Mouse (Mus musculus) ES-E14 (cell line): ENCODE measurements around the gene Sgk2. TPM values are rescaled to one million over a fixed set of nuclear protein-coding genes. Genes with fewer than 3 reads are reported as not detected.
A peak's percentile ranks its signal among the peaks of the same experiment; 100 is the strongest.
"Not testable (repeated sequence)": the region's sequence is repeated elsewhere in the genome, so short reads cannot be mapped to it uniquely, and the experiment has no call there.

Source experiments
- DNase-seq: peaks from one replicate; pipeline ENCODE4 v3.0.0-alpha.2; 2013; ENCODE audit warnings: low read depth, low spot score
- H3K27ac ChIP-seq: 2 replicates; pipeline ENCODE4 v1.5.1; 2012; ENCODE audit warnings: low read depth, mild to moderate bottlenecking, low read length, moderate library complexity, mixed read lengths; ENCODE audit not compliant: poor library complexity, insufficient read depth, severe bottlenecking
- H3K36me3 ChIP-seq: 2 replicates; pipeline ENCODE4 v1.6.1; 2012; ENCODE audit warnings: mild to moderate bottlenecking, low read length, moderate library complexity, mixed read lengths; ENCODE audit not compliant: control insufficient read depth, poor library complexity, insufficient read depth, severe bottlenecking
- H3K4me1 ChIP-seq, 2 experiments: fragments of 150-350 bp in 1 of 2; sonication (generic) in 1 of 2; 2 replicates each; pipeline ENCODE4 v1.6.1; 2012; ENCODE audit warnings: low read length in 2 of 2, mild to moderate bottlenecking in 1 of 2, mixed read lengths in 1 of 2; ENCODE audit not compliant: control insufficient read depth in 2 of 2, insufficient read depth in 2 of 2, poor library complexity in 1 of 2
- H3K4me3 ChIP-seq, 2 experiments: fragments of 150-350 bp in 1 of 2; sonication (generic) in 1 of 2; 2 replicates each; pipeline ENCODE4 v1.5.1; 2012; ENCODE audit warnings: low read length in 2 of 2, low read depth in 1 of 2, mild to moderate bottlenecking in 1 of 2, mixed read lengths in 1 of 2; ENCODE audit not compliant: insufficient read depth in 1 of 2, poor library complexity in 1 of 2, severe bottlenecking in 1 of 2
- H3K9ac ChIP-seq: 2 replicates; pipeline ENCODE4 v1.6.1; 2012; ENCODE audit warnings: low read depth, mild to moderate bottlenecking, low read length, mixed read lengths; ENCODE audit not compliant: poor library complexity, insufficient read depth, severe bottlenecking
- H3K9me3 ChIP-seq: fragments of 150-350 bp; sonication (generic); 2 replicates; pipeline ENCODE4 v1.6.1; 2012; ENCODE audit warnings: low read depth, mild to moderate bottlenecking, low read length; ENCODE audit not compliant: control insufficient read depth, insufficient read depth
- CHD2 ChIP-seq: IDR thresholded peaks from 2 replicates; pipeline ENCODE4 v1.6.1; 2014; ENCODE audit warnings: mild to moderate bottlenecking, low read depth, low read length, inconsistent platforms
- HCFC1 ChIP-seq: IDR thresholded peaks from 2 replicates; pipeline ENCODE4 v1.6.1; 2012; ENCODE audit warnings: low read length, inconsistent platforms, borderline replicate concordance; ENCODE audit not compliant: insufficient read depth
- MAFK ChIP-seq: IDR thresholded peaks from 2 replicates; pipeline ENCODE4 v1.6.1; 2014; ENCODE audit warnings: mild to moderate bottlenecking, low read depth, low read length, inconsistent platforms; ENCODE audit not compliant: insufficient read depth
- ZC3H11A ChIP-seq: IDR thresholded peaks from 2 replicates; pipeline ENCODE4 v1.6.1; 2012; ENCODE audit warnings: low read depth, mild to moderate bottlenecking, inconsistent platforms, low read length, borderline replicate concordance
- ZNF384 ChIP-seq: IDR thresholded peaks from 2 replicates; pipeline ENCODE4 v1.6.1; 2012; ENCODE audit warnings: low read depth, low read length, inconsistent platforms
- in situ Hi-C, 2 experiments: fragments of 600-800 bp; cut with MboI; formaldehyde crosslinking; loops; one replicate each; pipeline ENCODE4 v1.15.1; 2025; ENCODE audit warnings: low sequenced_read_pairs in 2 of 2, inconsistent platforms in 1 of 2; ENCODE audit not compliant: unreplicated experiment in 2 of 2
- total RNA-seq: library from RNA; depleted of rRNA; stranded (reverse); fragments of 300-350 nt; gene quantifications from 2 replicates; pipeline ENCODE4 v1.2.3, GENCODE M21; 2012

The Sgk2 gene
- total RNA-seq, 1 experiment, result 1.8 TPM

DNA sequence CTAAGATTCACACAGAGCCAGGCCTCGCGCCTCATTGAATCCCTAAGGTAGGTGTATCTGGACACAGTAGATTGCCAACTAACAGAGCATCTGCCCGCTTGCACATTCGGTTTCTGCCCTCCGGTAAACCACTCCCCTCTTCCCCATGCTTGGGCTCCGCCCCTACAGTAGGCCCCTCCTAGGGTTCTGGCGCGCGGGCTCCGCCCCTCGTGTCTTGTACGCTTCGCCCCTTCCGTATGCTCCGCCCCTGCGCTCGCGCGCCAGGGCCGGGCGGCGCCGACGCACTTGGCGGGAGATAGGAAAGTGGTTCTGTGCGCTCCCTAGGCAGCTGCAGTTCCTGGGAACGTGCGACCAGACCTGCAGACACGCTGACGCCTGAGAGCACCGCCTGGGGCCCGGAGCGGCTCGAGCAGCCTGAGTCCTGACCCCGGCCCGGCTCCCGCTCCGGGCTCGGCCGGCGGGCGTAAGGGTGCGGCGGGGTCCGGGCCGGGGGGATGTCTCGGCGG, 67.3 kb downstream of the Sgk2 start, which contains the start of gene Mybl2:
Gene Mybl2, plus strand, starts transcription at position 353 of the 506 bp plus-strand sequence.
- Histone ChIP-seq H3K4me1 (peaks cover 5 to 6% of the 10 kb centered on the region in 2 experiments), H3K36me3 (peaks cover 13% of the 10 kb centered on the region), H3K9me3 (no peaks in the 10 kb centered on the region), H3K27ac (peak within 1 kb of the TSS; percentile 96), H3K4me3 (peak within 1 kb of the TSS; percentile 94 to 97), H3K9ac (peak within 1 kb of the TSS; percentile 98)
- in situ Hi-C loops, result no loop called here
- TF ChIP-seq HCFC1 (peak; percentile 56; the same call in 1 of the 2 replicates), CHD2 (no peak)
- DNase-seq, result peak; percentile 96

DNA sequence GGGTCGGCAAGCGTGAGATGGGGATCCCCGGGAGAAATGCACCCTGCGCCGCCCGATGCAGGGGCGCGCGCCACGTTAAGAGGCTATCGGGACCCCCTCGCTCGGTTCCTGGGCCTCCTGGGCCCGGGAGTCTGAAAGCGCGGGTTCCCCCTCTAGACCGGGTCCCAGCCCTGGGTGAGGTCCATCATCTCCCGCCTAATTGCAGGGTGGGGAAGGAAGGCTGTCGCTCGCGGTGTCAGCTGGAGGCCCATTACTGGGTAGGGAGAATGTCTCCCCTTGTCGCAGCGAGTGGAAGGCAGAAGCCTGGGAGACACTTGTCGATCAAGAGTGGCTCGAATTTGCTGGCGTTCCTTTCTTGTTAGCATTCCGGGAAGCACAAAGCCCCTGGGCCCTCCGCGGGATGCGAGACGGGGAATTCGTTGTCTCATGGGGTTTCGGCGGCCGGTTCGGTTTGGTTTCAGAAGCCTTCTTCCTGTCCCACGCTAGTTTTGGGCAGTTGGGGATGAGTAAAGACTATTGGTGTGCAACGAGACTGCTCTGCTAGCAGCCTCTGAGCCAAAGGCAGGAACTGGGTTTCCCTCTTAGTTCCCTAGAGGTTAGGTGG, 67.9 kb downstream of the Sgk2 start:
- H3K9ac ChIP-seq, result peak overlapping the region; percentile 98
- H3K4me1 ChIP-seq, result peaks cover 5 to 7% of the 10 kb centered on the region in 2 experiments
- peak overlapping the region; percentile 94 to 97 for H3K4me3 ChIP-seq
- H3K36me3 ChIP-seq, result peaks cover 19% of the 10 kb centered on the region
- no peak for DNase-seq
- H3K9me3 ChIP-seq, result no peaks in the 10 kb centered on the region
- peak overlapping the region; percentile 92 for H3K27ac ChIP-seq
- in situ Hi-C loops, result no loop called here
- no peak for TF ChIP-seq MAFK
- TF ChIP-seq HCFC1, result no peak
- no peak for TF ChIP-seq ZC3H11A
- no peak for TF ChIP-seq ZNF384
- no peak for TF ChIP-seq CHD2

DNA sequence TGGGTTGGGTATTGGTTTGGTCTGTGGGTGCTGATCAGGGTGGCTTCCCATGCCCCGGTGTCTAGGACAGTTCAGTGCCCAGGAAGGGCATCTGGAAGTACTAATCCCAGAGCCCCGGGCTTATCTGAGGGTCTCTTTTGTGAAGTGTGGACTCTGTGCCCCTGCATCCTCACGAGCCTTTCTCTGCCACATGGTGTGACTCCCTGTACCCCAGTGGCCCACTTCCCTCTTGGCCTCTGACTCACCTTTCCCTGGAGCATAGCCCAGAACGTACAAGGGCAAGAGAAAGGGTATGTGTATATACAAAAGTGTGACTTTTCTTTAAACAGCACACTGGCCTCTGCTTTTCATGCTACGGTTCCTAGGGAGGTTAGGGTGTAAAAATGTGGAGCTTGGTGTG, 68.6 kb downstream of the Sgk2 start:
- DNase-seq, result no peak
- in situ Hi-C loops, result no loop called here

DNA sequence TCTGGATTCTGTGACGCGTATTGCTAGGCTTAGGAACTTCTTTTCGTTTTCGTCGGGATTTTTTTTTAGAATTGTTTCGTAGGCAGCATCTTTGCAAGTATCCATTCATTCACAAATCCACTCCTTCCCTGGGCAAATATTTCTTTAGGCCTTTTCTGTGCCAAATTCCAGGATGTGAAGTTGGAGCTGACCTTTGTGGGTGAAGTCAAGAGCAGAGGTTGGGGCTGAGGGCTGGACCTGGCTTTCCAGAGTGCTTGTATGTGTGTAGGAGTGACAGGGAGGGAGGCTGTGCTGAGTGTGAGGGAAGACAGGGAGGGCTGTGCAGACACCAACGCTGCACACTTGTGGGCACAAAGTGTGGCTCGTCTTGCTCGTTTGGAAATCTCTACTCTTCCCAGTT, 69.5 kb downstream of the Sgk2 start:
- Histone ChIP-seq H3K27ac (peak overlapping the region; percentile 54), H3K4me3 (peak overlapping the region; percentile 94 to 97), H3K36me3 (peaks cover 26% of the 10 kb centered on the region), H3K4me1 (peaks cover 5 to 10% of the 10 kb centered on the region in 2 experiments; a peak in 3 of 4 replicates), H3K9ac (peak overlapping the region; percentile 98), H3K9me3 (no peaks in the 10 kb centered on the region)
- no peak for TF ChIP-seq CHD2
- no peak for TF ChIP-seq ZC3H11A
- no peak for TF ChIP-seq HCFC1
- no peak for TF ChIP-seq MAFK
- no peak for TF ChIP-seq ZNF384
- in situ Hi-C loops, result no loop called here
- no peak for DNase-seq

More for the DNA sequence above, 68.6 kb downstream of the Sgk2 start:
- Histone ChIP-seq H3K9ac (peak overlapping the region; percentile 98), H3K4me1 (peaks cover 4 to 5% of the 10 kb centered on the region in 2 experiments; a peak in 3 of 4 replicates), H3K4me3 (peak overlapping the region; percentile 94 to 97), H3K27ac (peak overlapping the region; percentile 92), H3K36me3 (peaks cover 19% of the 10 kb centered on the region), H3K9me3 (no peaks in the 10 kb centered on the region)
- no peak for TF ChIP-seq ZNF384
- TF ChIP-seq MAFK, result no peak
- no peak for TF ChIP-seq ZC3H11A
- no peak for TF ChIP-seq HCFC1
- TF ChIP-seq CHD2, result no peak

DNA sequence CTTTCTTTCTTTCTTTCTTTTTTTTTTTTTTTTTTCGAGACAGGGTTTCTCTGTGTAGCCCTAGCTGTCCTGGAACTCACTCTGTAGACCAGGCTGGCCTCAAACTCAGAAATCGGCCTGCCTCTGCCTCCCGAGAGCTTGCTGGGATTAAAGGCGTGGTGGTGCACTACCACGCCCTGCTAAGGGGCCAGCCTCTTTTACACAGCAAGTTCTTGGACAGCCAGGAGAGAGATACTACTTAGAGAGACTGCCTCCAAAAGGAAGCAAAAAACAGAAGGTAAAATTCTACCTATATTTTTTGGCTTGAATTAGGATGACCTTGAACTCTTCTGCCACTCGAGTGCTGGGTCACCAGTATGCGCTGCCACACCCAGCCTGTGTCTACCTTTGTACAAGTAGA, 71.9 kb downstream of the Sgk2 start:
- H3K9me3 ChIP-seq, DNase-seq, in situ Hi-C loops: not testable (repeated sequence)
- Histone ChIP-seq H3K9ac (peak overlapping the region; percentile 81), H3K4me1 (peaks cover 2 to 18% of the 10 kb centered on the region in 2 experiments), H3K36me3 (peaks cover 46% of the 10 kb centered on the region), H3K4me3 (peak overlapping the region; percentile 58 to 74), H3K27ac (peak overlapping the region; percentile 85)
